Mouse (Mus musculus): ENCODE data around the gene Hadha. TPM values are rescaled to one million over a fixed set of nuclear protein-coding genes. Genes with fewer than 3 reads are reported as not detected.

Hadha gene
- total RNA-seq, 1 experiment: 102 TPM

- TF ChIP-seq CHD2 (IDR thresholded peaks at IDR 0.05; ENCODE audit: low read depth, low read length) (no peak), ZC3H11A (IDR thresholded peaks at IDR 0.05; ENCODE audit: borderline replicate concordance, low read depth, low read length) (no peak), MAFK (IDR thresholded peaks at IDR 0.05; ENCODE audit: insufficient read depth, low read depth, low read length) (no peak), ZNF384 (IDR thresholded peaks at IDR 0.05; ENCODE audit: low read depth, low read length) (no peak), HCFC1 (IDR thresholded peaks at IDR 0.05; ENCODE audit: borderline replicate concordance, insufficient read depth, low read length) (no peak)
- Histone ChIP-seq H3K4me1 (ENCODE audit: control insufficient read depth in 2 of 2, insufficient read depth in 2 of 2, low read length in 2 of 2, poor library complexity in 1 of 2) (no peaks in the 10 kb centered on the region), H3K36me3 (ENCODE audit: control insufficient read depth, insufficient read depth, low read length, poor library complexity, severe bottlenecking) (peaks cover 6% of the 10 kb centered on the region), H3K27ac (ENCODE audit: insufficient read depth, low read depth, low read length, poor library complexity, severe bottlenecking) (no peak overlapping the region), H3K9ac (ENCODE audit: insufficient read depth, low read depth, low read length, poor library complexity, severe bottlenecking) (no peak overlapping the region), H3K9me3 (ENCODE audit: control insufficient read depth, insufficient read depth, low read depth, low read length) (no peaks in the 10 kb centered on the region), H3K4me3 (ENCODE audit: insufficient read depth in 1 of 2, low read depth in 1 of 2, low read length in 2 of 2, poor library complexity in 1 of 2, severe bottlenecking in 1 of 2) (no peak overlapping the region)
- in situ Hi-C loops (cut with MboI; ENCODE audit: low sequenced_read_pairs in 2 of 2, unreplicated experiment in 2 of 2): no loop called here
- DNase-seq (ENCODE audit: low read depth, low spot score): no peak
Measured at GRCm38 (mm10) chr5:30187687-30188485, 32.9 kb upstream of the Hadha start.

GRCm38 (mm10) chr5:30175811-30176210 is 20.8 kb upstream of the Hadha start:
- TF ChIP-seq ZC3H11A (IDR thresholded peaks at IDR 0.05; ENCODE audit: borderline replicate concordance, low read depth, low read length) (no peak), HCFC1 (IDR thresholded peaks at IDR 0.05; ENCODE audit: borderline replicate concordance, insufficient read depth, low read length) (no peak), CHD2 (IDR thresholded peaks at IDR 0.05; ENCODE audit: low read depth, low read length) (no peak), ZNF384 (IDR thresholded peaks at IDR 0.05; ENCODE audit: low read depth, low read length) (no peak), MAFK (IDR thresholded peaks at IDR 0.05; ENCODE audit: insufficient read depth, low read depth, low read length) (no peak)
- Histone ChIP-seq H3K4me3 (ENCODE audit: insufficient read depth in 1 of 2, low read depth in 1 of 2, low read length in 2 of 2, poor library complexity in 1 of 2, severe bottlenecking in 1 of 2) (no peak overlapping the region), H3K27ac (ENCODE audit: insufficient read depth, low read depth, low read length, poor library complexity, severe bottlenecking) (no peak overlapping the region), H3K9ac (ENCODE audit: insufficient read depth, low read depth, low read length, poor library complexity, severe bottlenecking) (no peak overlapping the region), H3K4me1 (ENCODE audit: control insufficient read depth in 2 of 2, insufficient read depth in 2 of 2, low read length in 2 of 2, poor library complexity in 1 of 2) (peaks cover 5 to 9% of the 10 kb centered on the region in 2 experiments; a peak in 3 of 4 replicates), H3K36me3 (ENCODE audit: control insufficient read depth, insufficient read depth, low read length, poor library complexity, severe bottlenecking) (peaks cover 4% of the 10 kb centered on the region), H3K9me3 (ENCODE audit: control insufficient read depth, insufficient read depth, low read depth, low read length) (no peaks in the 10 kb centered on the region)
- in situ Hi-C loops (cut with MboI; ENCODE audit: low sequenced_read_pairs in 2 of 2, unreplicated experiment in 2 of 2): no loop called here
- no peak for DNase-seq (ENCODE audit: low read depth, low spot score)

- Histone ChIP-seq H3K4me3 (ENCODE audit: insufficient read depth in 1 of 2, low read depth in 1 of 2, low read length in 2 of 2, poor library complexity in 1 of 2, severe bottlenecking in 1 of 2) (0 out of 4 replicates have a peak overlapping the region, but pooled peaks of 1 of the 2 experiments have one; percentile 1), H3K9ac (ENCODE audit: insufficient read depth, low read depth, low read length, poor library complexity, severe bottlenecking) (no peak overlapping the region), H3K4me1 (ENCODE audit: control insufficient read depth in 2 of 2, insufficient read depth in 2 of 2, low read length in 2 of 2, poor library complexity in 1 of 2) (peaks cover 5 to 9% of the 10 kb centered on the region in 2 experiments; a peak in 3 of 4 replicates), H3K36me3 (ENCODE audit: control insufficient read depth, insufficient read depth, low read length, poor library complexity, severe bottlenecking) (peaks cover 2% of the 10 kb centered on the region), H3K9me3 (ENCODE audit: control insufficient read depth, insufficient read depth, low read depth, low read length) (no peaks in the 10 kb centered on the region), H3K27ac (ENCODE audit: insufficient read depth, low read depth, low read length, poor library complexity, severe bottlenecking) (peak overlapping the region; percentile 81; the same call in 1 of the 2 replicates)
- in situ Hi-C loops (cut with MboI; ENCODE audit: low sequenced_read_pairs in 2 of 2, unreplicated experiment in 2 of 2): no loop called here
- peak; percentile 24 for DNase-seq (ENCODE audit: low read depth, low spot score)
- TF ChIP-seq HCFC1 (IDR thresholded peaks at IDR 0.05; ENCODE audit: borderline replicate concordance, insufficient read depth, low read length) (no peak), ZC3H11A (IDR thresholded peaks at IDR 0.05; ENCODE audit: borderline replicate concordance, low read depth, low read length) (no peak), ZNF384 (IDR thresholded peaks at IDR 0.05; ENCODE audit: low read depth, low read length) (no peak), CHD2 (IDR thresholded peaks at IDR 0.05; ENCODE audit: low read depth, low read length) (no peak), MAFK (IDR thresholded peaks at IDR 0.05; ENCODE audit: insufficient read depth, low read depth, low read length) (no peak)
Measured at GRCm38 (mm10) chr5:30172931-30173692, 18.1 kb upstream of the Hadha start.

GRCm38 (mm10) chr5:30172115-30172514 is 17.2 kb upstream of the Hadha start:
- H3K27ac ChIP-seq (ENCODE audit: insufficient read depth, low read depth, low read length, poor library complexity, severe bottlenecking): peak overlapping the region; percentile 81; the same call in 1 of the 2 replicates
- no peak for DNase-seq (ENCODE audit: low read depth, low spot score)
- H3K4me3 ChIP-seq (ENCODE audit: insufficient read depth in 1 of 2, low read depth in 1 of 2, low read length in 2 of 2, poor library complexity in 1 of 2, severe bottlenecking in 1 of 2): no peak overlapping the region
- H3K36me3 ChIP-seq (ENCODE audit: control insufficient read depth, insufficient read depth, low read length, poor library complexity, severe bottlenecking): peaks cover 2% of the 10 kb centered on the region
- no peak overlapping the region for H3K9ac ChIP-seq (ENCODE audit: insufficient read depth, low read depth, low read length, poor library complexity, severe bottlenecking)
- in situ Hi-C loops (cut with MboI; ENCODE audit: low sequenced_read_pairs in 2 of 2, unreplicated experiment in 2 of 2): no loop called here
- TF ChIP-seq CHD2 (IDR thresholded peaks at IDR 0.05; ENCODE audit: low read depth, low read length): no peak
- no peak for TF ChIP-seq MAFK (IDR thresholded peaks at IDR 0.05; ENCODE audit: insufficient read depth, low read depth, low read length)
- H3K4me1 ChIP-seq (ENCODE audit: control insufficient read depth in 2 of 2, insufficient read depth in 2 of 2, low read length in 2 of 2, poor library complexity in 1 of 2): peaks cover 5 to 9% of the 10 kb centered on the region in 2 experiments; a peak in 3 of 4 replicates
- no peaks in the 10 kb centered on the region for H3K9me3 ChIP-seq (ENCODE audit: control insufficient read depth, insufficient read depth, low read depth, low read length)
